Mouse (Mus musculus) midbrain, embryonic 16.5 days (tissue): Measurements from ENCODE around the gene Mib2. TPM values are rescaled to one million over a fixed set of nuclear protein-coding genes. Genes with fewer than 3 reads are reported as not detected.
"Not testable (repeated sequence)": the region's sequence is repeated elsewhere in the genome, so short reads cannot be mapped to it uniquely, and the experiment has no call there.

Experiments
- ATAC-seq: fragments of 200-750 bp; cut with Nextera tagmentation; 2 replicates; pipeline ENCODE4 v1.8.0; 2017; ENCODE audit warnings: moderate TSS enrichment
- H3K27ac ChIP-seq: fragments of 300-500 bp; sonication (generic); 2 replicates; pipeline ENCODE4 v1.5.1; 2014; ENCODE audit warnings: mild to moderate bottlenecking, low read length, mixed read lengths
- H3K27me3 ChIP-seq: fragments of 300-500 bp; sonication (generic); 2 replicates; pipeline ENCODE4 v1.6.1; 2014; ENCODE audit warnings: low read depth, low read length, mixed read lengths; ENCODE audit not compliant: control insufficient read depth, insufficient read depth
- H3K36me3 ChIP-seq: fragments of 300-500 bp; sonication (generic); 2 replicates; pipeline ENCODE4 v1.6.1; 2014; ENCODE audit warnings: mild to moderate bottlenecking, low read length, moderate library complexity, mixed read lengths; ENCODE audit not compliant: control insufficient read depth, insufficient read depth
- H3K4me1 ChIP-seq: fragments of 300-500 bp; sonication (generic); 2 replicates; pipeline ENCODE4 v1.6.1; 2014; ENCODE audit warnings: mild to moderate bottlenecking, low read length, mixed read lengths; ENCODE audit not compliant: control insufficient read depth, insufficient read depth
- H3K4me2 ChIP-seq: fragments of 300-500 bp; sonication (generic); 2 replicates; pipeline ENCODE4 v1.6.1; 2014; ENCODE audit warnings: mild to moderate bottlenecking, low read length, mixed read lengths
- H3K4me3 ChIP-seq: fragments of 300-500 bp; sonication (generic); 2 replicates; pipeline ENCODE4 v1.5.1; 2014; ENCODE audit warnings: low read depth, mild to moderate bottlenecking, low read length, moderate library complexity, mixed read lengths
- H3K9ac ChIP-seq: fragments of 300-500 bp; sonication (generic); 2 replicates; pipeline ENCODE4 v1.6.1; 2014; ENCODE audit warnings: low read depth, low read length, mixed read lengths
- H3K9me3 ChIP-seq: fragments of 300-500 bp; sonication (generic); replicated peaks from 2 replicates; pipeline ENCODE4 v1.6.1; 2014; ENCODE audit warnings: mild to moderate bottlenecking, low read length, mixed read lengths; ENCODE audit not compliant: control insufficient read depth, poor library complexity, severe bottlenecking
- WGBS: fragments of 180-500 bp; shearing (Covaris S2); extraction: QIAGEN DNeasy Blood & Tissue Kit; methylation state at CpG from one replicate; pipeline ENCODE4 v1.1.7; 2014; 5-methylcytosine and 5-hydroxymethylcytosine counted together
- polyA plus RNA-seq: library from polyadenylated mRNA; unstranded; fragments of >200 nt; fragmentation: Nextera tagmentation; extraction: Ambion mirVana; gene quantifications from 2 replicates; pipeline ENCODE4 v1.2.1, GENCODE M21; 2015

The Mib2 gene
- polyA plus RNA-seq, 1 experiment from 2014 or later = 60.9 TPM

DNA sequence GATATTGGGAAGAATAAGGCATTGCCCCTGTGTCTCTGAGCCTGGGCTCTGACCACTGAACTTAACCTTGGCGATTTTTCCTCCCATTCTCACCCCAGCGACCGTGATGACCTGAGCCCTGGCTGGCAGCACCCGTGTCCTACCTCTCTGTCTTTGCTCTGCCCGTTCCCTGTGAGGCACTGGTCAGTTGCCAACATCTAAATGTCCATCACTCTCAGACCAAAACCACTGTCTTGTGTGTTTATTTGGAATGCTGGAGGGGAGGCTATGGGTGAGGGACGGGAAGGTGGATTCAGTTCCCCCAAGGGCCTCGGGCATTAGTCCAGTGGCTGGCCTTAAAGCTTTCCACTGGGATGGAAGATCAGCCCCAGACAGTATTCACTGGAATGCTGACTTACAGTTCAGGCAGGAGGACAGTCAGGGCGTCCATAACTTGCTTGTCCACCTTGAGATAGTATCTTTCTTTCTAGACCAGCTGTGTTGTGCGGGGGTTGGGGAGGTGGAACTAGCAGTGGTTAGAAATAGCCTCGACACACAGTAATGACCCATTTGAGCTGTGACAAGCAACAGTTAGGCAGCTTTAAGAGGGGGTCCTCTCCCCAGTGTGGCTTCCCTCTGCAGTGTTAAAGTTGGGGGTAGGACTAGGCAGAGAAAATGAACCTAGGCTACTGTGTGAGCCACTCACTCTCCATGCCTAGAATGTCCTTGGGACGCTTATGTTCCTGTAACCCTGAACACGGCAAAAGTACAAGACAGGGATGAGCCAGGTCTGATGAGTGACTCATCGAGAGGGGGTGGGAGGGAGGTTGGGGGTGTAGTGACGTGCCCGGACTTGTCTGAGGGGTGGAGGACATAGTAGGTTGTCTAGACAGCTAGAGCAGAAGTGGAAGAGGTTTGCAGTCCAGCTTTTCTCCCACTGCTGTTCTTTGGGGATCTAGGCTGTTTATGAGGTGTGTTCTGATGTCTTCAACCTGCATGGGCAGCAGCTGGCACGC is 27.6 kb upstream of the Mib2 start:
- WGBS = 74% methylated on average over 16 of the region's 16 CpGs
- Histone ChIP-seq H3K4me3 (peak overlapping the region; percentile 71), H3K9me3 (no peaks in the 10 kb centered on the region), H3K4me1 (peaks cover 22% of the 10 kb centered on the region), H3K27ac (no peak overlapping the region), H3K9ac (peak overlapping the region; percentile 82), H3K4me2 (peak overlapping the region; percentile 74), H3K27me3 (no peaks in the 10 kb centered on the region), H3K36me3 (no peaks in the 10 kb centered on the region)
- ATAC-seq = no peak

DNA sequence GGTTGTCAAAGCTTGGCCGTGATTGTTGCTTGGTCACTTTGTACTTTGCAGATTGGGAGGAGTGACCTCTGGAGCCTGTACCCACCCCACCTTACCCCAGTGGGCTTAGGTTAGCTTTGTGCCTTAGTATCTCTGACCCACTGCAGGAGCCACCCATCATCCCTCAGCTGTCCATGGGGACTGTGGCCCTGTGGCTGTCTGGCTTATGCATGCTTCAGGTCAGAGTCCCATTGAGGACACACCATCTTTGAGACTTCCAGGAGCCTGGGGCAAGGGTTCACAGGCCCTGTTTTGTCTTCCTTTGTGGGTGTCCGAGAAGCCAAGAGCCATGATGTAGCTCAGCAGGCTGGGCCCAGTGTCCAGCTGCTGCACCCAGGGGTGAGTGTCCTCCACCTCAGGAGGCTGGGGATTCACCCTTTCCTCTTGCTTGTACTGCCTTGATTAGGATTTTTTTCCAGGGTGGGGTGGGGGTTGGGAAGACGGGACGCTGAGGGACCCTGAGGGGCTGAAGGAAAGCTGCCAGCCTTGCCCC is 26.6 kb upstream of the Mib2 start:
- peaks cover 22% of the 10 kb centered on the region for H3K4me1 ChIP-seq
- H3K9me3 ChIP-seq = no peaks in the 10 kb centered on the region
- no peak for ATAC-seq
- H3K36me3 ChIP-seq = no peaks in the 10 kb centered on the region
- WGBS = 80% methylated on average over 4 of the region's 4 CpGs
- H3K4me2 ChIP-seq = peak overlapping the region; percentile 74
- no peaks in the 10 kb centered on the region for H3K27me3 ChIP-seq
- peak overlapping the region; percentile 71 for H3K4me3 ChIP-seq
- peak overlapping the region; percentile 82 for H3K9ac ChIP-seq
- H3K27ac ChIP-seq = no peak overlapping the region

DNA sequence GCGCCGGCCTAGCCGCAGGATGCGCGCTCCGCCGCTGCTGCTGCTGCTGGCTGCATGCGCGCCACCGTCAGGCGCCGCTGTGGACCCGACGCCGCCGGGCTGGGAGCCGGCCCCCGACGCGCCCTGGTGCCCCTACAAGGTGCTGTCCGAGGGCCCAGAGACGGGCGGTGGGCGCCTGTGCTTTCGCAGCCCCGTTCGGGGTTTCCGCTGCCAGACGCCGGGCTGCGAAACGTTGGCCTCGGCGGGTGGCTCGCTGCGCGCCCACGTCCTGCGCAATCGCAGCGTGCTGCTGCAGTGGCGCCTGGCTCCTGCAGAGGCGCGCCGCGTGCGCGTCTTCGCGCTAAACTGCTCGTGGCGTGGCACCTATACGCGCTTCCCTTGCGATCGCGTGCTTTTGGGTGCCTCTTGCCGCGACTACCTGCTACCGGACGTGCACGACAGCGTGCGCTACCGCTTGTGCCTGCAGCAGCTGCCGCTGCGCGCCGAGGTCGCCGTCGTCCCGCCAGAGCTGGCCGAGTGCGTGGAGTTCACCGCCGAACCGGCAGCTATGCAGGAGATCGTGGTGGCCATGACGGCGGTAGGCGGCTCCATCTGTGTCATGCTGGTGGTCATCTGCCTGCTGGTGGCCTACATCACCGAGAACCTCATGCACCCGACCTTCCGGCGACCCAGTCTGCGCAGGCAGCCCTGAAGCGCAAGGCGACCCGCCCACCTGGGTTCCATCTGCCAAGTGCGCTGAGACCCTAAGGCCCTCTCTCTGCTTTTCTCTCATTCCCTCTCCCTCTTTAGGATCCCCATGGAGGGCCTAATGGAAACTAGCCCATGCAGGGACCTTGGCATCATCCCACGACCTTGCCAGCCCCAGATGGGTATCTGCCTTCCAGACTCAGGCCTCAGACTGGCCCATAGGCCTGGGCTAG is 25.7 kb upstream of the Mib2 start:
- peaks cover 22% of the 10 kb centered on the region for H3K4me1 ChIP-seq
- H3K27ac ChIP-seq = peak overlapping the region; percentile 98
- ATAC-seq = peak; percentile 89
- H3K27me3 ChIP-seq = no peaks in the 10 kb centered on the region
- H3K4me2 ChIP-seq = peak overlapping the region; percentile 74
- H3K9me3 ChIP-seq = no peaks in the 10 kb centered on the region
- H3K4me3 ChIP-seq = peak overlapping the region; percentile 71
- H3K36me3 ChIP-seq = no peaks in the 10 kb centered on the region
- 1% methylated on average over 89 of the region's 92 CpGs for WGBS
- H3K9ac ChIP-seq = peak overlapping the region; percentile 82

DNA sequence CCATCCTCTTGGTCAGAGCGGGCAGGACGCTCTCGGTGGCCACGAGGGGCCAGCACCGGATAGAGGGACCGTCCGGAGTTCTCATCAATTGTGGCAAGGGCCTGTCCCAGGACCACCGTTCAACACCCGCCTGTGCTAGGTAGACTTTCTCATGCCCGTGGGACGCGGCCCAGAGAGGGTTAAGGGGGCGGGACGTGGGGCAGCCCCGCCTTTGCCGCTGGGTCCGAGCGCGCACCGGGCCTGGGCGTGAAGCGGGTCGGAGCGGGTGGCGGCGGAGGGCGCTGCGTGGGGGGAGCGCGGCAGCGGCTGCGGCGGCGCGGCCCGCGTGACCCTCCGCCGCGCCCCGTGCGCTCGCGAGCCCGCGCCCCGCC is 25.1 kb upstream of the Mib2 start, which contains the start of gene Fndc10:
Gene Fndc10, plus strand, starts transcription at position 232 of the 371 bp plus-strand sequence.
- H3K9me3 ChIP-seq = no peaks in the 10 kb centered on the region
- H3K4me2 ChIP-seq = peak within 1 kb of the TSS; percentile 74
- peak within 1 kb of the TSS; percentile 71 for H3K4me3 ChIP-seq
- peak within 1 kb of the TSS; percentile 98 for H3K27ac ChIP-seq
- H3K4me1 ChIP-seq = peaks cover 22% of the 10 kb centered on the region
- H3K36me3 ChIP-seq = no peaks in the 10 kb centered on the region
- no peaks in the 10 kb centered on the region for H3K27me3 ChIP-seq
- ATAC-seq = peak; percentile 92
- WGBS = under 1% methylated on average over 23 of the region's 47 CpGs
- peak within 1 kb of the TSS; percentile 82 for H3K9ac ChIP-seq

DNA sequence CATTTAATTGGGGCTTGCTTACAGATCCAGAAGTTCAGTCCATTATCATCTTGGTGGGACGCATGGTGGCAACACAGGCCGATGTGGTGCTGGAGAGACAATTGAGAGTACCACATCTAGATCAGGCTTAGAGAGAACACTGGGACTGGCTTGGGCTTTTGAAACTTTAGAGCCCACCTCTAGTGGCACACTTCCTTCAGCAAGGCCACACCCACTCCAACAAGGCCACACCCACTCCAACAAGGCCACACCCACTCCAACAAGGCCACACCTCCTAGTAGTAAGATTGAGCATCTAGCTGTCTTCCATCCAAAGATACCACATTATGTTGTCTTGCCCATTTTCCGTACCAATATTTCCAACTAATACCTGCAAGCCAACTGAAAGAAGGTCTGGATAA is 23.4 kb upstream of the Mib2 start:
- H3K27ac ChIP-seq = no peak overlapping the region
- WGBS = over 99% methylated on average over 3 of the region's 3 CpGs

DNA sequence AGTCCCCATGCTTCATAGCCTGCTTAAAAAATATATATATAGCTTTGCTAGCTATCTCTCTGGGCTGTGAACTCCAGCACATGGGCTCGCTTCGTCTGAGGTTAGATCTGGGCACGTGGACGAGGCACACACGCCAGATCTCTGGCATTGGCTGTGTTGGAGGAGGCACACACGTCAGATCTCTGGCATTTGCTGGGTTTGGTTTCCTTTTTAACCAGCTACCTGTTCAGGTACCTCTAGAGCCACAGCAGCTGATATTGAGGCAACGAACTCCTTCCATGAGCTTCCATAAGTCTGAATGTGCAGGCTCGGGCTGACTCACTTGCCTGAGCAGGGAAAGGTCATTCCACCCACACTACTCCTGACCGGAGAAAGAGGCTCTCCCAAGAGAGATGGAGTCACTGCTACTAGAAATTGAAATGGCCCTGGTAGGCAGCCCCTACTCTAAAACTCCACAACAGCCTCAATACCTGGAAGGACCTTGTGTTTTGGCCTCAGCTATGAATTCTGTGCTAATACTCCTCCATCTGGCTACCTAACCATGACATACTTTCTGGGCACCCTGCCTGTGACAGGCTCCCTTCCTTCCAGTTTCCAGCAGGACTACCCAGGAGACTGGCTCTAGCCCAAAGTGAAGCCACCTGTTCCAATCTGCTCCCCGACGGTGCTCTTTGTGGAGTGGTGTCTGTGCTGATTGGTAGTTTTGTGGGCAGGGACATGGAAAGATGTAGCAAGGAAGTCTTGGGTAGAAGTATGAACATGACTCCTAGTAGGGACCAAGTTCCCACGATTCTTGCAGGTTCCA is 21.8 kb upstream of the Mib2 start:
- Histone ChIP-seq H3K4me1 (peaks cover 11% of the 10 kb centered on the region), H3K27ac (no peak overlapping the region), H3K4me3 (no peak overlapping the region), H3K4me2 (no peak overlapping the region), H3K27me3 (no peaks in the 10 kb centered on the region), H3K9me3 (no peaks in the 10 kb centered on the region), H3K36me3 (no peaks in the 10 kb centered on the region), H3K9ac (no peak overlapping the region)
- 85% methylated on average over 12 of the region's 12 CpGs for WGBS
- ATAC-seq = no peak

More for the DNA sequence above, 23.4 kb upstream of the Mib2 start:
- H3K9me3 ChIP-seq = no peaks in the 10 kb centered on the region
- H3K36me3 ChIP-seq = no peaks in the 10 kb centered on the region
- ATAC-seq = no peak
- no peak overlapping the region for H3K9ac ChIP-seq
- peaks cover 22% of the 10 kb centered on the region for H3K4me1 ChIP-seq
- H3K27me3 ChIP-seq = no peaks in the 10 kb centered on the region
- no peak overlapping the region for H3K4me3 ChIP-seq
- no peak overlapping the region for H3K4me2 ChIP-seq

DNA sequence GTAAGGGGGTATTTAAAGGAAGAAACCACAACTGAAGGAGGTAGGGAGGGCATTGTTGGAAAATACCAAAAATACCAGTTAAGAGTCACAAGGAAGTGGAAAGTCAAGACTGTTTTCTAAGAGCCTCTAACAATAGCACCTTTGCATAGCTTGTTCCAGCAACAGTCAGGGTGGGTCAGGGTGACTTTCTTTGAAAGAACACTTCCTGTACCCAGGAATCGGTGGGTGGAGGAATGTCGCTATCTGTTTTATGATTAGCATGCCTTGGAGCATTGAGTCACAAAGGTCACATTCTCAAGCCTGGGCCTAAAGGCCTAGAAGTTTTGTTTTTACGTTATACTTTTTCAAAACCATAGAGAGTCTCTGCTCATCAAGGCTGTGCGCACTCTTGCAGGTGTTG is 18.8 kb upstream of the Mib2 start:
- H3K9ac ChIP-seq, H3K27ac ChIP-seq, H3K4me2 ChIP-seq, H3K27me3 ChIP-seq, ATAC-seq, H3K9me3 ChIP-seq, H3K4me1 ChIP-seq, H3K36me3 ChIP-seq, H3K4me3 ChIP-seq: not testable (repeated sequence)
- WGBS = 87% methylated on average over 4 of the region's 4 CpGs

DNA sequence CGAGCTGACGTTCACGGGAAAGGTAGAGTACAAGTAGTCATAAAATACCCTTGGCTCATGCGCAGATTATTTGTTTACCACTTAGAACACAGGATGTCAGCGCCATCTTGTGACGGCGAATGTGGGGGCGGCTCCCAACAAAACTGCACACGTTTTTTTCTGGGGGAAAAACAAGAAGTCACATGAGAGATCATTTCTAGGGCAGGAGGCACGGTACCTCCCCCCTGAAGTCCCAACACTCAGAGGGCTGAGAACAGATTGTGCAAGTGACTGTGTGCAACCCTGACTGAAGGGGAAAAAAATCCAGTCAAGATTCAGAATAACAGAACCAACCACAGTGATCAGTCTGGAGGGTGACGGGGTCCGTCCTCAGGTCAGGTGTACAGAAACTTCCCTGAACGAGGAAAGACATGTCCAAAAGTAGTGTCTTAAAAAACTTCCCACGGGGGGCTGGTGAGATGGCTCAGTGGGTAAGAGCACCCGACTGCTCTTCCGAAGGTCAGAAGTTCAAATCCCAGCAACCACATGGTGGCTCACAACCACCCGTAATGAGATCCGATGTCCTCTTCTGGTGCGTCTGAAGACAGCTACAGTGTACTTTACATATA is 14.8 kb upstream of the Mib2 start:
- WGBS = 89% methylated on average over 15 of the region's 19 CpGs
- H3K36me3 ChIP-seq, H3K4me3 ChIP-seq, ATAC-seq, H3K27me3 ChIP-seq, H3K4me2 ChIP-seq, H3K27ac ChIP-seq, H3K9me3 ChIP-seq, H3K9ac ChIP-seq, H3K4me1 ChIP-seq: not testable (repeated sequence)
